Mouse (Mus musculus) kidney, adult 2 months (tissue): ENCODE measurements at regions not wholly inside any gene's neighbourhood (a gene's known extent, or its start where the extent isn't known, plus 50 kb on each side); places are given as distances from the start of the nearest gene placed in this dataset.
A peak's percentile ranks its signal among the peaks of the same experiment; 100 is the strongest.

Source experiments
- CTCF ChIP-seq: fragments of 200-500 bp; conservative IDR thresholded peaks from 2 replicates; pipeline ENCODE4 v1.5.1; 2011; ENCODE audit warnings: low read depth, mild to moderate bottlenecking, control low read depth, low read length, moderate library complexity, mixed read lengths; ENCODE audit not compliant: insufficient read depth, insufficient read length
- POLR2A ChIP-seq: fragments of 200-500 bp; IDR thresholded peaks from one replicate; pipeline ENCODE4 v1.6.1; 2011; ENCODE audit warnings: low read depth, low read length, control low read depth

DNA sequence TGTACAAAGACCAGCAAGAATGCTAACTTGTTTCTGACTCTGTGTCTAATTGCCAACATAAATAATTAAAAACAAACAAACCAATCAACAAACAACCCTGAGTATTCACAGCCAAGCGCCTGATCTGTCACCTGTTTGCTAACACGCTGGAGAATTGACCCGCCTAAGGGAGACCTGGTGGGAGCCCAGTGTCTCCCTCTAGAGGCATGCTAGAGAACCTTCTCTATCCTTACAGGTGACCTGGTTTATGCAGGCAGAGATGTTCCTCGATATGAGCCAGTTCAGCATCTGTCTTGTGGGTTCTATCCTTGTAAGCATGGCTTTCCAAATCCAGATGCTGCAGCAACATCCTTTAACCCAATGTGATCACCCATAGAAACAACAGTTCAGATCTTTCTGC is 143.1 kb upstream of the Smarca2 start:
- TF ChIP-seq CTCF (0 out of 2 replicates have a peak, but pooled peaks have one; percentile 18), POLR2A (no peak)
